Mouse (Mus musculus) right cerebral cortex, postnatal 10 days (tissue): ENCODE results near the gene Terb2.
A peak's percentile ranks its signal among the peaks of the same experiment; 100 is the strongest.

Source experiments
- DNase-seq, 2 experiments: peaks; one replicate each; pipeline ENCODE4 v3.0.0; 2021; ENCODE audit warnings: low spot score in 2 of 2

The Terb2 gene

GRCm38 (mm10) chr2:122233341-122233740 is 47.3 kb downstream of the Terb2 start:
- no peak for DNase-seq

DNA sequence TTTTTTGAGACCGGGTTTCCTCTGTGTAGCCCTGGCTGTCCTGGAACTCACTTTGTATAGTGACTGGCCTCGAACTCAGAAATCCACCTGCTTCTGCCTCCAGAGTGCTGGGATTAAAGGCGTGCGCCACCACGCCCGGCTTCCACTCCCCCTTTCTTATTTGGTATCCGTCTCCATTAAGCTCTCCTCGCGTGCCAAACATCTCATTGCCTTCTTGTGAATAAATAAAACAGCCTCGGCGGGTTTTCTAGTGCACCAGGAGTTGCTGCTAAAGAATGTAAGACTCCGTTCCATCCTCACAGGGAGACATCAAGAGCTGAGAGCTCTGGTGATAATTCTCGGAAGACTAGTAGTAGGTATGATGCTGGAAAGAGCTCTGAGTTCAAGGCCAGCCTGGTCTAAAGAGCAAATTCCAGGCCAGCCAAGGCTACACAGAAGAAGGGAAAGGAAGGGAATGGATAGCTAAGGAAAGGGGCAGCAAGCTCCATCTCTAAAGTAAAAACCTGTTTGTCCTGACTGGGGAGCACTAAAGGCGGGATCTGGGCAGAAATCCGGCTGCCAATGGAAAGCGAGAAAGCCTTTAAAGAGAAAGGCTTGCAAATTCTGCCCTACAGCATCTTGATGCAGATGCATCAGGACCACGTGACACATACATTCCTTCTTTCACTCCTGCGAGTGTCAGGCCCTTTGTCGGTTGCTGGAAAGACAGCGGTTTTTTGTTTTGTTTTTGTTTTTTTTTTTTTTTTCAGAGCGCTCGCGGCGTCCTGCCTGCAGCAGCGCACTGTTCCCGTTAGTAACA is 47.9 kb downstream of the Terb2 start:
- peak; percentile 40 to 56 for DNase-seq

GRCm38 (mm10) chr2:122234611-122235288 is 48.7 kb downstream of the Terb2 start, which contains the start of gene Sord:
Gene Sord (plus strand): TSS chr2:122234749.
- peak; percentile 85 to 86 for DNase-seq

GRCm38 (mm10) chr2:122235425-122235824 is 49.4 kb downstream of the Terb2 start:
- no peak for DNase-seq

DNA sequence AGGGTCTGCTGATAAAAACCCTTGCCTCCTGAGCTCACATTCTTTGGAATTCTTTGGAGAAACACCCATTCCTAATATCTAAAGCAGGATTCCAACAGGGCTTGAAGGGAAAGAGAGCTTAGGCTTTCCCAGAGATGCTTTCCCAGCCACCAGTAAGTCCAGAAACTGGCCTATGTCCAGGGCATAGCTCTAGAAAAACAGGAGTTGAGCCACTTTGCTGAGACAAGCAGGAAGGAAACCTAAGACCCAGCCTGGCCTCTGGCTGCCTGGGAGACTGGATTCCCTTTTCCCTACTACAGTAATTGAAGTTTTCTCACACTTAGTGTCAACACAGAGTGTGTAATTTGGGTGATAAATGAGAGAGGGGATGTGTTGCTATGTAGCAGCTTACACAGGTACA is 50.2 kb downstream of the Terb2 start:
- no peak for DNase-seq

DNA sequence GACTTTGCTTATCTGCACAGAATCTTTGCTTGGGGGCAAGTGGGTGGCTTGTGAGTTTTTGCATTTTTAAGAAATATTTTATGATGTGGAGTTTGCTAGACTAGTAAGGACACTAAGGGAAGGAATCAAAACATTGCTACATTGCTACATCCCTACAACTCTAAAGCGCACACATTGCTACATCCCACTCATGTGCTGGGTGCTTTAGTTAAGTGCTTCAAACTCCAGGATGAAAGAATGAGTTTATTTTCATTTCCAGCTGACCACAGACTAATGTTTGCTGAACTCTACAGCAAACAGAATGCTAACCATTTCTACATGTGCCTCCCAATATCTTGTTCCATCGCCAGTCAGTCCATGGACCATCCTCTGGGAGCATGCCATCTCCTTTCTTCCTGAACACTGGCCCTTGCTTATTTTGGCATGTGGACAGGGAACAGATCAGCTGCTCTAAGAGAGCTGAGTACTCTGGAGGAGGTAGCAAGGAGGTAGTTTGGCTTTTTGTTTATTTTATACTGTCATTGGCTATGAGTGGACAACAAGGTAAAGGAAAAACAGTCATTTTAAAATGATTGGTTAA is 51.9 kb downstream of the Terb2 start:
- DNase-seq, result no peak

GRCm38 (mm10) chr2:122240735-122241134 is 54.7 kb downstream of the Terb2 start:
- DNase-seq, result no peak

GRCm38 (mm10) chr2:122241226-122241625 is 55.2 kb downstream of the Terb2 start:
- no peak for DNase-seq

GRCm38 (mm10) chr2:122241935-122242334 is 55.9 kb downstream of the Terb2 start:
- DNase-seq, result no peak

- peak; percentile 76 to 82 for DNase-seq
These were observed 57.6 kb downstream of the Terb2 start for GRCm38 (mm10) chr2:122243671-122244131.

GRCm38 (mm10) chr2:122247786-122248185 is 61.7 kb downstream of the Terb2 start:
- no peak for DNase-seq

GRCm38 (mm10) chr2:122255997-122256396 is 69.9 kb downstream of the Terb2 start:
- no peak for DNase-seq
